Mouse (Mus musculus) forebrain, embryonic 11.5 days (tissue): Measurements from ENCODE around the gene Cxcl9. TPM values are rescaled to one million over a fixed set of nuclear protein-coding genes. Genes with fewer than 3 reads are reported as not detected.

Experiments
- ATAC-seq: fragments of 200-750 bp; cut with Nextera tagmentation; replicated peaks from 2 replicates; pipeline ENCODE4 v1.8.0; 2017; ENCODE audit warnings: moderate TSS enrichment; ENCODE audit not compliant: low FRiP score
- DNase-seq: peaks from one replicate; pipeline ENCODE4 v3.0.0-alpha.2; 2017; ENCODE audit warnings: low spot score
- H3K27ac ChIP-seq: fragments of 300-500 bp; sonication (generic); 2 replicates; pipeline ENCODE4 v1.5.1; 2014; ENCODE audit warnings: low read depth, low read length
- H3K27me3 ChIP-seq: fragments of 300-500 bp; sonication (generic); 2 replicates; pipeline ENCODE4 v1.6.1; 2014; ENCODE audit warnings: mild to moderate bottlenecking, low read length, mixed read lengths; ENCODE audit not compliant: control insufficient read depth, insufficient read depth
- H3K36me3 ChIP-seq: fragments of 300-500 bp; sonication (generic); 2 replicates; pipeline ENCODE4 v1.6.1; 2014; ENCODE audit warnings: mild to moderate bottlenecking, low read length, moderate library complexity, mixed read lengths; ENCODE audit not compliant: control insufficient read depth, insufficient read depth
- H3K4me1 ChIP-seq: fragments of 300-500 bp; sonication (generic); replicated peaks from 2 replicates; pipeline ENCODE4 v1.6.1; 2014; ENCODE audit warnings: low read length, mixed read lengths; ENCODE audit not compliant: control insufficient read depth, insufficient read depth
- H3K4me2 ChIP-seq: fragments of 300-500 bp; sonication (generic); 2 replicates; pipeline ENCODE4 v1.6.1; 2014; ENCODE audit warnings: low read depth, mild to moderate bottlenecking, low read length, moderate library complexity, mixed read lengths; ENCODE audit not compliant: severe bottlenecking
- H3K4me3 ChIP-seq: fragments of 300-500 bp; sonication (generic); 2 replicates; pipeline ENCODE4 v1.5.1; 2014; ENCODE audit warnings: low read depth, low read length
- H3K9ac ChIP-seq: fragments of 300-500 bp; sonication (generic); 2 replicates; pipeline ENCODE4 v1.6.1; 2014; ENCODE audit warnings: low read length
- H3K9me3 ChIP-seq: fragments of 300-500 bp; sonication (generic); 2 replicates; pipeline ENCODE4 v1.6.1; 2016; ENCODE audit warnings: low read length, mixed read lengths; ENCODE audit not compliant: control insufficient read depth
- WGBS: fragments of 180-500 bp; shearing (Covaris S2); extraction: QIAGEN DNeasy Blood & Tissue Kit; methylation state at CpG from one replicate; pipeline ENCODE4 v1.1.7; 2014; 5-methylcytosine and 5-hydroxymethylcytosine counted together
- polyA plus RNA-seq: library from polyadenylated mRNA; unstranded; fragments of >200 nt; fragmentation: Nextera tagmentation; extraction: Ambion mirVana; gene quantifications from 2 replicates; pipeline ENCODE4 v1.2.1, GENCODE M21; 2014

Gene Cxcl9
- not detected in 2 replicates for polyA plus RNA-seq

GRCm38 (mm10) chr5:92327929-92328328 lies at the start of gene Cxcl9:
TSS of gene Cxcl9 (minus strand) at chr5:92328079.
- no peak within 1 kb of the TSS for H3K4me3 ChIP-seq
- no peak within 1 kb of the TSS for H3K4me2 ChIP-seq
- H3K4me1 ChIP-seq = no peaks in the 10 kb centered on the region
- H3K27me3 ChIP-seq = no peaks in the 10 kb centered on the region
- H3K36me3 ChIP-seq = no peaks in the 10 kb centered on the region
- H3K9ac ChIP-seq = no peak within 1 kb of the TSS
- DNase-seq = no peak
- no peak for ATAC-seq
- WGBS = 90% methylated on average over 7 of the region's 7 CpGs
- no peaks in the 10 kb centered on the region for H3K9me3 ChIP-seq
- no peak within 1 kb of the TSS for H3K27ac ChIP-seq

GRCm38 (mm10) chr5:92376795-92377405 lies 49.0 kb upstream of the Cxcl9 start:
- 45% methylated on average over 13 of the region's 13 CpGs for WGBS
- DNase-seq (no peak), ATAC-seq (no peak)
- Histone ChIP-seq H3K36me3 (no peaks in the 10 kb centered on the region), H3K27me3 (no peaks in the 10 kb centered on the region), H3K4me1 (peaks cover 7% of the 10 kb centered on the region; the same call in 1 of the 2 replicates), H3K9ac (peak overlapping the region; percentile 24; the same call in 1 of the 2 replicates), H3K27ac (0 out of 2 replicates have a peak overlapping the region, but pooled peaks have one; percentile 37), H3K4me2 (no peak overlapping the region), H3K4me3 (no peak overlapping the region), H3K9me3 (no peaks in the 10 kb centered on the region)

GRCm38 (mm10) chr5:92375368-92375767 lies 47.5 kb upstream of the Cxcl9 start:
- no peak overlapping the region for H3K4me3 ChIP-seq
- H3K27me3 ChIP-seq = no peaks in the 10 kb centered on the region
- DNase-seq (no peak), ATAC-seq (no peak)
- 89% methylated on average over 17 of the region's 17 CpGs for WGBS
- H3K4me2 ChIP-seq = no peak overlapping the region
- H3K36me3 ChIP-seq = no peaks in the 10 kb centered on the region
- H3K9ac ChIP-seq = no peak overlapping the region
- H3K27ac ChIP-seq = no peak overlapping the region
- no peaks in the 10 kb centered on the region for H3K9me3 ChIP-seq
- peaks cover 7% of the 10 kb centered on the region; the same call in 1 of the 2 replicates for H3K4me1 ChIP-seq

- WGBS = 82% methylated on average over 6 of the region's 6 CpGs
- no peak overlapping the region for H3K27ac ChIP-seq
- H3K9ac ChIP-seq = no peak overlapping the region
- no peak for DNase-seq
- no peak for ATAC-seq
- no peaks in the 10 kb centered on the region for H3K27me3 ChIP-seq
- no peaks in the 10 kb centered on the region for H3K36me3 ChIP-seq
- H3K4me1 ChIP-seq = peaks cover 7% of the 10 kb centered on the region; the same call in 1 of the 2 replicates
- no peak overlapping the region for H3K4me3 ChIP-seq
- H3K4me2 ChIP-seq = no peak overlapping the region
- H3K9me3 ChIP-seq = no peaks in the 10 kb centered on the region
These were observed 46.9 kb upstream of the Cxcl9 start for GRCm38 (mm10) chr5:92374721-92375142.

- Histone ChIP-seq H3K4me3 (no peak overlapping the region), H3K4me2 (no peak overlapping the region), H3K27me3 (no peaks in the 10 kb centered on the region), H3K4me1 (peaks cover 6% of the 10 kb centered on the region; the same call in 1 of the 2 replicates), H3K9ac (no peak overlapping the region), H3K9me3 (no peaks in the 10 kb centered on the region), H3K36me3 (no peaks in the 10 kb centered on the region), H3K27ac (no peak overlapping the region)
- WGBS = 74% methylated on average over 2 of the region's 2 CpGs
- ATAC-seq = no peak
- DNase-seq = no peak
These were observed 44.7 kb upstream of the Cxcl9 start for GRCm38 (mm10) chr5:92372605-92373004.

- DNase-seq = no peak
- Histone ChIP-seq H3K9me3 (no peaks in the 10 kb centered on the region), H3K27me3 (no peaks in the 10 kb centered on the region), H3K4me1 (no peaks in the 10 kb centered on the region; the same call in 1 of the 2 replicates), H3K4me2 (no peak overlapping the region), H3K27ac (no peak overlapping the region), H3K4me3 (no peak overlapping the region), H3K9ac (no peak overlapping the region), H3K36me3 (no peaks in the 10 kb centered on the region)
- ATAC-seq = 0 out of 2 replicates have a peak, but pooled peaks have one; percentile 12
- 70% methylated on average over 14 of the region's 14 CpGs for WGBS
These were observed 43.6 kb upstream of the Cxcl9 start for GRCm38 (mm10) chr5:92371361-92371976.

GRCm38 (mm10) chr5:92370891-92371290 lies 43.0 kb upstream of the Cxcl9 start:
- no peaks in the 10 kb centered on the region for H3K9me3 ChIP-seq
- H3K4me2 ChIP-seq = no peak overlapping the region
- no peak for DNase-seq
- no peak for ATAC-seq
- H3K36me3 ChIP-seq = no peaks in the 10 kb centered on the region
- no peak overlapping the region for H3K4me3 ChIP-seq
- H3K9ac ChIP-seq = no peak overlapping the region
- no peaks in the 10 kb centered on the region for H3K27me3 ChIP-seq
- WGBS = 84% methylated on average over 6 of the region's 6 CpGs
- H3K4me1 ChIP-seq = no peaks in the 10 kb centered on the region
- H3K27ac ChIP-seq = no peak overlapping the region

GRCm38 (mm10) chr5:92370392-92370791 lies 42.5 kb upstream of the Cxcl9 start:
- DNase-seq (no peak), ATAC-seq (no peak)
- no peaks in the 10 kb centered on the region for H3K27me3 ChIP-seq
- H3K9ac ChIP-seq = no peak overlapping the region
- H3K4me1 ChIP-seq = no peaks in the 10 kb centered on the region
- no peaks in the 10 kb centered on the region for H3K36me3 ChIP-seq
- H3K27ac ChIP-seq = no peak overlapping the region
- H3K9me3 ChIP-seq = no peaks in the 10 kb centered on the region
- H3K4me2 ChIP-seq = no peak overlapping the region
- no peak overlapping the region for H3K4me3 ChIP-seq
- WGBS = 86% methylated on average over 6 of the region's 6 CpGs
